Mouse (Mus musculus) megakaryocyte, embryonic 14.5 days (primary cell): ENCODE results near the gene Cck. TPM values are rescaled to one million over a fixed set of nuclear protein-coding genes. Genes with fewer than 3 reads are reported as not detected.
"Not testable (repeated sequence)": the region's sequence is repeated elsewhere in the genome, so short reads cannot be mapped to it uniquely, and the experiment has no call there.

Experiments
- H3K27me3 ChIP-seq: replicated peaks from 2 replicates; pipeline ENCODE3; 2012; ENCODE audit warnings: inconsistent platforms
- H3K36me3 ChIP-seq: replicated peaks from 2 replicates; pipeline ENCODE3; 2012; ENCODE audit warnings: low read length, inconsistent platforms, mixed read lengths
- H3K4me1 ChIP-seq: 2 replicates; pipeline ENCODE4 v1.6.1; 2012; ENCODE audit warnings: inconsistent platforms
- H3K4me3 ChIP-seq: replicated peaks from 2 replicates; pipeline ENCODE3; 2012; ENCODE audit warnings: moderate library complexity, mild to moderate bottlenecking, inconsistent platforms
- H3K9me3 ChIP-seq: 2 replicates; pipeline ENCODE4 v1.6.1; 2012; ENCODE audit warnings: inconsistent platforms
- FLI1 ChIP-seq: IDR thresholded peaks from 2 replicates; pipeline ENCODE4 v1.6.1; 2012; ENCODE audit warnings: low read length, inconsistent platforms, mixed read lengths
- GATA1 ChIP-seq: IDR thresholded peaks from 3 replicates; pipeline ENCODE4 v1.6.1; 2012; ENCODE audit warnings: mixed read lengths, low read length, inconsistent platforms, borderline replicate concordance
- polyA plus RNA-seq: library from polyadenylated mRNA; stranded (reverse); fragments of >175 nt; gene quantifications from 2 replicates; pipeline ENCODE4 v1.2.3, GENCODE M21; 2012; ENCODE audit warnings: low replicate concordance; ENCODE audit not compliant: insufficient read depth

Gene Cck
- polyA plus RNA-seq, 1 experiment, result not detected

- H3K4me3 ChIP-seq, result no peak overlapping the region
- H3K27me3 ChIP-seq, result peaks cover 14% of the 10 kb centered on the region
- no peaks in the 10 kb centered on the region; the same call in 1 of the 2 replicates for H3K4me1 ChIP-seq
- peaks cover 45% of the 10 kb centered on the region for H3K36me3 ChIP-seq
- no peaks in the 10 kb centered on the region for H3K9me3 ChIP-seq
- TF ChIP-seq FLI1 (no peak), GATA1 (no peak)
Measured at GRCm38 (mm10) chr9:121467460-121467859, 28.0 kb downstream of the Cck start.

DNA sequence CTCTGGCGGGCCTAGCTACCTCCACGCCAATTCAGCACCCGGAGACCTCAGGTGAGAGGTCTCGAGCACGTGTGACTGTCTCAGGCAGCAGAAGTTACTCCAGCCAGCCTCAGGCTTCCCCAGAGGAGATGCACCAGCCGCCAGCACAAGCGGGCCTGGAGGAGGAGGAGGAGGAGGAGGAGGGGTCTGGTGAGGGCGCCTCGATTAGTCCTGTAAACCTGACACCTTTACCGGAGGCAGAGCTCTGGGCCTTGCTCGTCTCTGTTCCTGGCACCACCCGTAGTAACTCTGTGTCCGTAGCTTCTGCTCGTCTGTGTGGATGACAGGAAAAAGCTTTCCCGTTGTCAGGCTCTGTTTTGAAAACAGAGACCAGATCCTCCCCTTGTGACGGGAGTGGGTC lies 35.0 kb downstream of the Cck start:
- H3K27me3 ChIP-seq, result no peaks in the 10 kb centered on the region
- H3K9me3 ChIP-seq, result no peaks in the 10 kb centered on the region
- TF ChIP-seq FLI1 (no peak), GATA1 (no peak)
- no peak overlapping the region for H3K4me3 ChIP-seq
- H3K4me1 ChIP-seq, result peaks cover 29% of the 10 kb centered on the region
- peaks cover 73% of the 10 kb centered on the region for H3K36me3 ChIP-seq

- H3K27me3 ChIP-seq, result no peaks in the 10 kb centered on the region
- peaks cover 77% of the 10 kb centered on the region for H3K36me3 ChIP-seq
Measured at GRCm38 (mm10) chr9:121459950-121460349, 35.5 kb downstream of the Cck start.

DNA sequence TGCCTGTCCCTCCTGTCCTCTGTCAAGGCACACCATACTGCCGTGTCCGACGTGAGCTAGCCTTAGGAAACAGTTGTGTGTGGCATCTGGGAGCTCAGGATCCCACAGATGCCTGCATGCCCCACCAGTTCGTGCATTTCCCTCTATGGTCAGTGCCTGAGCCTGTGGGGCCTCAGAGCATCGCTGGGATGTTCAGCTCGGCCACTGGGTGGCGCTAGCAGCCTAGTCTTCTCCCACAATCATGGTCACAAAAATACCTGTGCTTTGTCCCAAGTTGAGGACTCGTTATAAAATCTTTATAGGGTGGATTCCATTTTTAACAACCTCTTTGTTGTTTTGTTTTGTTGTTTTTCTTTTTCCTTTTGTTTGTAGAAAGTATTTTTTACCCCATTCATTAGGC lies 37.0 kb downstream of the Cck start:
- TF ChIP-seq FLI1, result no peak
- TF ChIP-seq GATA1, result no peak
- peak overlapping the region; percentile 39 for H3K4me3 ChIP-seq
- H3K36me3 ChIP-seq, result peaks cover 86% of the 10 kb centered on the region
- no peaks in the 10 kb centered on the region for H3K27me3 ChIP-seq
- no peaks in the 10 kb centered on the region for H3K9me3 ChIP-seq
- peaks cover 50% of the 10 kb centered on the region for H3K4me1 ChIP-seq

More at GRCm38 (mm10) chr9:121459950-121460349, 35.5 kb downstream of the Cck start:
- Histone ChIP-seq H3K4me1 (peaks cover 35% of the 10 kb centered on the region), H3K4me3 (no peak overlapping the region), H3K9me3 (no peaks in the 10 kb centered on the region)
- no peak for TF ChIP-seq GATA1
- no peak for TF ChIP-seq FLI1

- Histone ChIP-seq H3K36me3 (peaks cover 81% of the 10 kb centered on the region), H3K27me3 (no peaks in the 10 kb centered on the region), H3K4me1 (peaks cover 65% of the 10 kb centered on the region), H3K9me3 (no peaks in the 10 kb centered on the region), H3K4me3 (no peak overlapping the region)
- no peak for TF ChIP-seq GATA1
- TF ChIP-seq FLI1, result no peak
Measured at GRCm38 (mm10) chr9:121456739-121457515, 38.6 kb downstream of the Cck start.

GRCm38 (mm10) chr9:121454891-121455290 lies 40.6 kb downstream of the Cck start:
- H3K4me3 ChIP-seq, result no peak overlapping the region
- no peaks in the 10 kb centered on the region for H3K27me3 ChIP-seq
- TF ChIP-seq GATA1 (no peak), FLI1 (no peak)
- H3K4me1 ChIP-seq, result peaks cover 86% of the 10 kb centered on the region
- no peaks in the 10 kb centered on the region for H3K9me3 ChIP-seq
- peaks cover 79% of the 10 kb centered on the region for H3K36me3 ChIP-seq

GRCm38 (mm10) chr9:121452342-121452942 lies 43.1 kb downstream of the Cck start:
- Histone ChIP-seq H3K4me1 (peaks cover 93% of the 10 kb centered on the region), H3K36me3 (peaks cover 87% of the 10 kb centered on the region), H3K4me3 (peak overlapping the region; percentile 91)

DNA sequence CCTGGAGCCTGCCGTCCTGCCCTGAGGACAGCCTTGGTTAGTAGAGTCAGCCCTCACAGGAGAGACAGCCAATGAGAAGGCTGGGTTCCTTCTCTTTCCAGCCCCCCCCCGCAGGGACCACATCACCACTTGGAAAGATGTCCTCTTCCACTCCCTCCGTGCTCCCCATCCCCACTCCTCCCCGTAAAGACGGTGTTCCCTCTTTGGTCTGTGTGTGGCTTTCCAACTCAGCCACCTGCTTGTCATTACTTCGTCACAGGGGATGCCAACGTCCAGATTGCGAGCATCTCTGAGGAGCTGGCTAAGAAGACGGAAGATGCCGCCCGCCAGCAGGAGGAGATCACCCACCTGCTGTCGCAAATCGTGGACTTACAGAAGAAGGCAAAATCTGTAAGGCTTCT lies 49.1 kb downstream of the Cck start:
- Histone ChIP-seq H3K4me1 (peaks cover 61% of the 10 kb centered on the region), H3K4me3 (no peak overlapping the region), H3K9me3 (no peaks in the 10 kb centered on the region), H3K36me3 (peaks cover 96% of the 10 kb centered on the region), H3K27me3 (peaks cover 3% of the 10 kb centered on the region)
- TF ChIP-seq FLI1 (no peak), GATA1 (no peak)

More at GRCm38 (mm10) chr9:121452342-121452942, 43.1 kb downstream of the Cck start:
- H3K9me3 ChIP-seq, H3K27me3 ChIP-seq: not testable (repeated sequence)

- no peak for TF ChIP-seq FLI1
- TF ChIP-seq GATA1, result no peak
- Histone ChIP-seq H3K4me1 (peaks cover 51% of the 10 kb centered on the region), H3K27me3 (peaks cover 6% of the 10 kb centered on the region), H3K36me3 (peaks cover 90% of the 10 kb centered on the region), H3K4me3 (no peak overlapping the region), H3K9me3 (no peaks in the 10 kb centered on the region)
Measured at GRCm38 (mm10) chr9:121445364-121445763, 50.1 kb downstream of the Cck start.

GRCm38 (mm10) chr9:121444367-121444707 lies 51.2 kb downstream of the Cck start:
- H3K9me3 ChIP-seq, result no peaks in the 10 kb centered on the region
- H3K4me1 ChIP-seq, result peaks cover 40% of the 10 kb centered on the region
- H3K4me3 ChIP-seq, result no peak overlapping the region
- TF ChIP-seq FLI1 (no peak), GATA1 (no peak)
- peaks cover 82% of the 10 kb centered on the region for H3K36me3 ChIP-seq
- H3K27me3 ChIP-seq, result peaks cover 6% of the 10 kb centered on the region
